Mouse (Mus musculus): Measurements from ENCODE around the gene Prom2. TPM values are rescaled to one million over a fixed set of nuclear protein-coding genes. Genes with fewer than 3 reads are reported as not detected.

The Prom2 gene
- polyA plus RNA-seq, 1 experiment from 2014 or later, result 0.56 TPM

- 54% methylated on average over 8 of the region's 8 CpGs for WGBS
- Histone ChIP-seq H3K9me3 (ENCODE audit: control insufficient read depth, low read length) (no peaks in the 10 kb centered on the region), H3K4me2 (ENCODE audit: low read depth, low read length) (no peak overlapping the region), H3K4me3 (ENCODE audit: low read length) (no peak overlapping the region), H3K27ac (ENCODE audit: low read length) (no peak overlapping the region), H3K36me3 (ENCODE audit: control insufficient read depth, insufficient read depth, low read length) (no peaks in the 10 kb centered on the region), H3K27me3 (replicated peaks; ENCODE audit: control insufficient read depth, insufficient read depth, low read length) (no peaks in the 10 kb centered on the region; the same call in 1 of the 2 replicates), H3K9ac (ENCODE audit: low read depth, low read length) (no peak overlapping the region), H3K4me1 (ENCODE audit: control insufficient read depth, insufficient read depth, low read length) (peaks cover 5% of the 10 kb centered on the region)
- no peak for ATAC-seq
Observed at GRCm38 (mm10) chr2:127503751-127504549, 37.3 kb downstream of the Prom2 start.

DNA sequence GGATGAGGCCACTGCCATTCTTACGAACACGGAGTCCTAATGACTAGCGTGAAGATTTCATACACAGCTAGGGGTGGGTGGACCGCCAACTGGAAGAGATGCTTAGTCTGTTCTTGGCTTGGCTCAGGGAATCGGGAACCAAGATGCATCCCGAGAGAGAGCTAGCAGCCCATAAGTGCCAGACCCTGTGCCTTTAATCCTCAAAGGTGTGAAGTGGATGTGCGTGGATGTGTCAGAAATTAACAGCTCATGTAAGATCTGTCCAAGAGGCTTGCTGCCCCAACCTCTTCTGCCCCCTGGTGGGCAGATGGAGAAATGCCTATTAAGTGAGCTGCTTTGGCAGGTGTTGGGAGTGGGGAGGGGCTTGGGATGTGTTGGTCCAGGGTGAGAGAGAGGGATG is 40.2 kb downstream of the Prom2 start:
- 50% methylated on average over 7 of the region's 7 CpGs for WGBS
- no peaks in the 10 kb centered on the region for H3K4me1 ChIP-seq (ENCODE audit: control insufficient read depth, insufficient read depth, low read length)
- no peak overlapping the region for H3K27ac ChIP-seq (ENCODE audit: low read length)
- H3K9me3 ChIP-seq (ENCODE audit: control insufficient read depth, low read length), result no peaks in the 10 kb centered on the region
- no peak overlapping the region for H3K4me3 ChIP-seq (ENCODE audit: low read length)
- no peaks in the 10 kb centered on the region for H3K36me3 ChIP-seq (ENCODE audit: control insufficient read depth, insufficient read depth, low read length)
- no peak for ATAC-seq
- 0 out of 2 replicates have a peak, but pooled peaks cover 3% of the 10 kb centered on the region for H3K27me3 ChIP-seq (replicated peaks; ENCODE audit: control insufficient read depth, insufficient read depth, low read length)
- H3K4me2 ChIP-seq (ENCODE audit: low read depth, low read length), result no peak overlapping the region
- H3K9ac ChIP-seq (ENCODE audit: low read depth, low read length), result no peak overlapping the region

DNA sequence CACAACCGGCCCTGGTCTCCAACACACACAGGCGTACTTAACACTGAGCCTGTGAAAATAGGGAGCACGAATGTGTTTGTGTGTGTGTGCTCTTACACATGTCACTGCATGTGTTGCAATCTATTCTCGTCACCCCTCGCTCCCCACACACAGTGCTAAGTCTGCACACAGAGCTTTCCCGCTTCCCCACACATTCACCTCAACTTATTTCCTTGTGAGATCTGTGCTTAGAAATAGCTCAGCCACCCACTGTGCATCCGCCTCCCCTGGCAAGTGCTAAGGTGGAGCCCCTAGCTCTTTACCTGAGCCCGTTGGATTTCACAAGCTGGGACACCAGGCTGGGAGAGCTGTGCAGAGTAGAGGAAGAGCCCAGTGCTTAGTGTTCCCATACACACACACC is 42.5 kb downstream of the Prom2 start:
- no peaks in the 10 kb centered on the region for H3K4me1 ChIP-seq (ENCODE audit: control insufficient read depth, insufficient read depth, low read length)
- no peaks in the 10 kb centered on the region for H3K36me3 ChIP-seq (ENCODE audit: control insufficient read depth, insufficient read depth, low read length)
- H3K27ac ChIP-seq (ENCODE audit: low read length), result no peak overlapping the region
- no peak overlapping the region for H3K4me2 ChIP-seq (ENCODE audit: low read depth, low read length)
- no peaks in the 10 kb centered on the region for H3K9me3 ChIP-seq (ENCODE audit: control insufficient read depth, low read length)
- no peak overlapping the region for H3K9ac ChIP-seq (ENCODE audit: low read depth, low read length)
- H3K27me3 ChIP-seq (replicated peaks; ENCODE audit: control insufficient read depth, insufficient read depth, low read length), result 0 out of 2 replicates have a peak, but pooled peaks cover 3% of the 10 kb centered on the region
- no peak overlapping the region for H3K4me3 ChIP-seq (ENCODE audit: low read length)
- WGBS, result 71% methylated on average over 8 of the region's 8 CpGs
- ATAC-seq, result no peak

DNA sequence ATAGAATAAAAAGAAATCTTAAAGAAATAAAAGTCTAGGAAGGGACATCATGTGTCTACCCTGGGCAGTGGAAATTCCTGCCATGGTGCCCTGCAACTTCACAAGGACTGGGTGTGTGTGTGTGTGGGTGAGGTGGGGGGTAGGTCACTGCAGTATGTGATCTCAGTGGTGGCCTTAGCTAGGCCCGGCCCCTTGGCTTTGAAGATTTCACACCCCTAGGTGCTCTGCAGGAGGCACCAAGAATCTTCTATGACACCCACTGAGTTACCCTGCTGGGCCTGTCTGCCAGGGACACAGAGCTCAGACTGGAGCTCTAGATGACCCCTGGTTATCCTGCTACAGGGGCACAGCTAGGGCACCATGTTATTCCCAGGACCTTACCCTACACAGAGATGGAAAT is 44.9 kb downstream of the Prom2 start:
- H3K27me3 ChIP-seq (replicated peaks; ENCODE audit: control insufficient read depth, insufficient read depth, low read length), result 0 out of 2 replicates have a peak, but pooled peaks cover 3% of the 10 kb centered on the region
- H3K4me3 ChIP-seq (ENCODE audit: low read length), result no peak overlapping the region
- no peaks in the 10 kb centered on the region for H3K36me3 ChIP-seq (ENCODE audit: control insufficient read depth, insufficient read depth, low read length)
- no peaks in the 10 kb centered on the region for H3K9me3 ChIP-seq (ENCODE audit: control insufficient read depth, low read length)
- ATAC-seq, result no peak
- no peak overlapping the region for H3K9ac ChIP-seq (ENCODE audit: low read depth, low read length)
- WGBS, result 52% methylated on average over 1 of the region's 1 CpGs
- H3K27ac ChIP-seq (ENCODE audit: low read length), result no peak overlapping the region
- no peaks in the 10 kb centered on the region for H3K4me1 ChIP-seq (ENCODE audit: control insufficient read depth, insufficient read depth, low read length)
- H3K4me2 ChIP-seq (ENCODE audit: low read depth, low read length), result no peak overlapping the region

DNA sequence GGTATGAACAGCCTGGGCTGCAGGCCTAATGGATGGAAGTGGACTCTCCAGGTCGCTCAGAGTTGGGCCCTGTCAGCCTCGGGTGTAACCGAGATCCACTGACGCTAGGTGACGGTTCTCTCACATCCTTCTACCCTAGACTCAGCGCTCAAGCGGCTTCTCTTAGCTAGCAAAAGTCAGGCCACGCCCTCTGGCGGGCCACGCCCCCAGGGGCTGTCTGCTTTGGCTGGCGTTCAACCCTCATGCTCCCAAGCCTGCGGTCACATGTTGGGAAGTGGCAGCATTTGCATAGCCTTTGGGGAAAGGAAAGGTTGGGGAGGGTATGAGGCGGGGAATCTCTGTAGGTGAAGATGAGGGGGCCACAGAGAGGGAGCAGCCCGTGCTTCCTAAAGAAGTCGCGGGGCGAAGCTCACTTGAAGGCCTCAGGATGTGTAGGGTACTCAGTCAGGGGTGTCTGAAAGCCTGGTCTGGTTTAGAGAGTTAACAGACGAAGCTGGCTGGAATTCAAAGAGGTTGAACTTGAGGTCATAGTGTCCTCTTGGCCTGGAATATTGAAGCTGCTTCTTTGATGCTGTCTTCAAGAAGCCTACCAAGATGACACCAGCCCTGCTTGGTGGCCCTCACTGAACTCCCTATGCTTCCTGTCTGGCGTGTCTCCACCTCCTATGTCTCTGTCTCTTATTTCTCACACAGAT is 56.6 kb downstream of the Prom2 start:
- Histone ChIP-seq H3K9ac (ENCODE audit: low read depth, low read length) (no peak overlapping the region), H3K36me3 (ENCODE audit: control insufficient read depth, insufficient read depth, low read length) (no peaks in the 10 kb centered on the region), H3K9me3 (ENCODE audit: control insufficient read depth, low read length) (no peaks in the 10 kb centered on the region), H3K27ac (ENCODE audit: low read length) (no peak overlapping the region), H3K4me3 (ENCODE audit: low read length) (peak overlapping the region; percentile 31), H3K4me1 (ENCODE audit: control insufficient read depth, insufficient read depth, low read length) (peaks cover 23% of the 10 kb centered on the region), H3K4me2 (ENCODE audit: low read depth, low read length) (peak overlapping the region; percentile 46), H3K27me3 (replicated peaks; ENCODE audit: control insufficient read depth, insufficient read depth, low read length) (peaks cover 49% of the 10 kb centered on the region)
- WGBS, result 9% methylated on average over 19 of the region's 19 CpGs
- ATAC-seq, result peak; percentile 75

GRCm38 (mm10) chr2:127483001-127483400 is 58.3 kb downstream of the Prom2 start:
- ATAC-seq, result 0 out of 2 replicates have a peak, but pooled peaks have one; percentile 41
- Histone ChIP-seq H3K4me2 (ENCODE audit: low read depth, low read length) (peak overlapping the region; percentile 91), H3K27me3 (replicated peaks; ENCODE audit: control insufficient read depth, insufficient read depth, low read length) (peaks cover 49% of the 10 kb centered on the region), H3K4me3 (ENCODE audit: low read length) (peak overlapping the region; percentile 61), H3K4me1 (ENCODE audit: control insufficient read depth, insufficient read depth, low read length) (peaks cover 23% of the 10 kb centered on the region), H3K36me3 (ENCODE audit: control insufficient read depth, insufficient read depth, low read length) (no peaks in the 10 kb centered on the region), H3K9ac (ENCODE audit: low read depth, low read length) (peak overlapping the region; percentile 61), H3K9me3 (ENCODE audit: control insufficient read depth, low read length) (no peaks in the 10 kb centered on the region), H3K27ac (ENCODE audit: low read length) (peak overlapping the region; percentile 31; the same call in 1 of the 2 replicates)
- WGBS, result 1% methylated on average over 21 of the region's 21 CpGs

- Histone ChIP-seq H3K27ac (ENCODE audit: low read length) (peak overlapping the region; percentile 31; the same call in 1 of the 2 replicates), H3K27me3 (replicated peaks; ENCODE audit: control insufficient read depth, insufficient read depth, low read length) (peaks cover 49% of the 10 kb centered on the region), H3K36me3 (ENCODE audit: control insufficient read depth, insufficient read depth, low read length) (no peaks in the 10 kb centered on the region), H3K4me1 (ENCODE audit: control insufficient read depth, insufficient read depth, low read length) (peaks cover 23% of the 10 kb centered on the region), H3K4me2 (ENCODE audit: low read depth, low read length) (peak overlapping the region; percentile 91), H3K4me3 (ENCODE audit: low read length) (peak overlapping the region; percentile 61), H3K9ac (ENCODE audit: low read depth, low read length) (peak overlapping the region; percentile 61), H3K9me3 (ENCODE audit: control insufficient read depth, low read length) (no peaks in the 10 kb centered on the region)
- ATAC-seq, result peak; percentile 88
- WGBS, result under 1% methylated on average over 21 of the region's 21 CpGs
Observed at GRCm38 (mm10) chr2:127482533-127482911, 58.7 kb downstream of the Prom2 start.

DNA sequence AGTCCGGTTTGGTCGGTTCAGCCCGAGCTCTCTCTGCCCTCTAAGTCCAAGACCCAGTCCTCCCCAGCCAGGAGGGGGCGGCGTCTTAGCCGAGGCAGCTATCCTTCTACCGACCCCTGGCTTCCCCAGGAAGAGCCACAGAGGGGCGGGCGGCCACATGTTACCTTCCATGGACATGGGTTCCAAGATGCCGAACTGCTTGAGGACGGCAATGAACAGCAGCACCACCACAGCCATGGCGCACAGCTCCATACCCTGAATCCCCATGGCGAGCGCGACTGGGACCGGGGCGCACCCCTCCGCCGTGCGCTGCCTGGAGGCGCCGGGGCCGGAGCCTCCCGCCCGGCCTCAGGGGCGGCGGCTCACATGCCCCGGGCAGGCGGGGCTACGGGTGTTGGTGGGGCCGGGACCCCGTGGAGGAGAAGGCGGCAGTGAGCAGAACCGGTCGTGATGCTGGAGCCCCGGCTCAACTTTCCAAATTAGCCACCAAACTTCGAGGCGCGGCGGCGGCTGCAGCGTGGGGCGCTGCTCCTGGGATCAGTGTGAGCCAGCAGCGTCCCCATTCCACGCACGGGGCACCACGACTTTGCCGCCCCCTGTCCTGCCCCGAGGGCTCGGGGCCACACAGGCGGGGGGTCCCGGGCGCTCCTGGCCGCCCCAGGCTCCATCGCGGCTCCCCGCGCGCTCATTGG is 59.3 kb downstream of the Prom2 start:
- H3K4me2 ChIP-seq (ENCODE audit: low read depth, low read length), result peak overlapping the region; percentile 91
- peak; percentile 62 for ATAC-seq
- H3K4me3 ChIP-seq (ENCODE audit: low read length), result peak overlapping the region; percentile 61
- peak overlapping the region; percentile 61 for H3K9ac ChIP-seq (ENCODE audit: low read depth, low read length)
- WGBS, result 1% methylated on average over 59 of the region's 59 CpGs
- H3K27me3 ChIP-seq (replicated peaks; ENCODE audit: control insufficient read depth, insufficient read depth, low read length), result peaks cover 49% of the 10 kb centered on the region
- H3K4me1 ChIP-seq (ENCODE audit: control insufficient read depth, insufficient read depth, low read length), result peaks cover 23% of the 10 kb centered on the region
- H3K36me3 ChIP-seq (ENCODE audit: control insufficient read depth, insufficient read depth, low read length), result no peaks in the 10 kb centered on the region
- no peaks in the 10 kb centered on the region for H3K9me3 ChIP-seq (ENCODE audit: control insufficient read depth, low read length)
- H3K27ac ChIP-seq (ENCODE audit: low read length), result no peak overlapping the region

GRCm38 (mm10) chr2:127479763-127480162 is 61.5 kb downstream of the Prom2 start:
- Histone ChIP-seq H3K36me3 (ENCODE audit: control insufficient read depth, insufficient read depth, low read length) (no peaks in the 10 kb centered on the region), H3K27me3 (replicated peaks; ENCODE audit: control insufficient read depth, insufficient read depth, low read length) (peaks cover 49% of the 10 kb centered on the region), H3K9ac (ENCODE audit: low read depth, low read length) (no peak overlapping the region), H3K9me3 (ENCODE audit: control insufficient read depth, low read length) (no peaks in the 10 kb centered on the region), H3K4me1 (ENCODE audit: control insufficient read depth, insufficient read depth, low read length) (peaks cover 20% of the 10 kb centered on the region), H3K27ac (ENCODE audit: low read length) (no peak overlapping the region), H3K4me2 (ENCODE audit: low read depth, low read length) (no peak overlapping the region), H3K4me3 (ENCODE audit: low read length) (no peak overlapping the region)
- WGBS, result 71% methylated on average over 10 of the region's 10 CpGs
- ATAC-seq, result no peak

Data from intestine, embryonic 16.5 days (tissue).